Mouse (Mus musculus): ENCODE measurements around the gene Tubb4b.

- TF ChIP-seq CTCF (IDR thresholded peaks at IDR 0.05; ENCODE audit: control insufficient read depth, insufficient read depth, low read length) (no peak), POLR2A (IDR thresholded peaks at IDR 0.05; ENCODE audit: borderline replicate concordance, control insufficient read depth, low read depth, low read length) (no peak)
Observed at GRCm38 (mm10) chr2:25181891-25182397, 42.6 kb downstream of the Tubb4b start.
